Mouse (Mus musculus): ENCODE measurements around the gene Bdh1. TPM values are rescaled to one million over a fixed set of nuclear protein-coding genes. Genes with fewer than 3 reads are reported as not detected.
"Not testable (repeated sequence)": the region's sequence is repeated elsewhere in the genome, so short reads cannot be mapped to it uniquely, and the experiment has no call there.

The Bdh1 gene
- 33.4 and 35.6 TPM in 2 replicates for polyA plus RNA-seq (2014; fragmentation: Nextera tagmentation; extraction: Ambion mirVana)

- DNase-seq (ENCODE audit: low spot score) (no peak), ATAC-seq (ENCODE audit: low FRiP score) (no peak)
- Histone ChIP-seq H3K9ac (ENCODE audit: low read depth, low read length) (no peak within 1 kb of the TSS), H3K4me2 (replicated peaks; ENCODE audit: low read depth, low read length) (no peak within 1 kb of the TSS), H3K36me3 (ENCODE audit: control insufficient read depth, insufficient read depth, low read length) (no peaks in the 10 kb centered on the region), H3K27ac (ENCODE audit: low read depth, low read length) (no peak within 1 kb of the TSS), H3K4me1 (replicated peaks; ENCODE audit: control insufficient read depth, insufficient read depth, low read length) (no peaks in the 10 kb centered on the region), H3K4me3 (ENCODE audit: low read depth, low read length) (no peak within 1 kb of the TSS), H3K9me3 (ENCODE audit: control insufficient read depth, low read length) (no peaks in the 10 kb centered on the region), H3K27me3 (ENCODE audit: control insufficient read depth, insufficient read depth, low read length) (peaks cover 4% of the 10 kb centered on the region; the same call in 1 of the 2 replicates)
- 76% methylated on average over 9 of the region's 9 CpGs for WGBS
These were observed at the start of gene Bdh1 for GRCm38 (mm10) chr16:31422000-31422399. Gene Bdh1, plus strand, starts transcription at chr16:31422280.

GRCm38 (mm10) chr16:31372316-31372715 is 49.8 kb upstream of the Bdh1 start:
- H3K4me3 ChIP-seq (ENCODE audit: low read depth, low read length); H3K4me2 ChIP-seq (replicated peaks; ENCODE audit: low read depth, low read length); DNase-seq (ENCODE audit: low spot score); H3K4me1 ChIP-seq (replicated peaks; ENCODE audit: control insufficient read depth, insufficient read depth, low read length); H3K27me3 ChIP-seq (ENCODE audit: control insufficient read depth, insufficient read depth, low read length); H3K36me3 ChIP-seq (ENCODE audit: control insufficient read depth, insufficient read depth, low read length); H3K9me3 ChIP-seq (ENCODE audit: control insufficient read depth, low read length); H3K9ac ChIP-seq (ENCODE audit: low read depth, low read length); ATAC-seq (ENCODE audit: low FRiP score); H3K27ac ChIP-seq (ENCODE audit: low read depth, low read length): not testable (repeated sequence)
- WGBS, result 83% methylated on average over 3 of the region's 3 CpGs

- H3K9ac ChIP-seq (ENCODE audit: low read depth, low read length); H3K9me3 ChIP-seq (ENCODE audit: control insufficient read depth, low read length); H3K27me3 ChIP-seq (ENCODE audit: control insufficient read depth, insufficient read depth, low read length); H3K27ac ChIP-seq (ENCODE audit: low read depth, low read length); H3K36me3 ChIP-seq (ENCODE audit: control insufficient read depth, insufficient read depth, low read length); H3K4me2 ChIP-seq (replicated peaks; ENCODE audit: low read depth, low read length); DNase-seq (ENCODE audit: low spot score); ATAC-seq (ENCODE audit: low FRiP score); H3K4me1 ChIP-seq (replicated peaks; ENCODE audit: control insufficient read depth, insufficient read depth, low read length); H3K4me3 ChIP-seq (ENCODE audit: low read depth, low read length): not testable (repeated sequence)
- WGBS, result 82% methylated on average over 4 of the region's 4 CpGs
These were observed 46.0 kb upstream of the Bdh1 start for GRCm38 (mm10) chr16:31375877-31376582.

- not testable (repeated sequence) for H3K9me3 ChIP-seq (ENCODE audit: control insufficient read depth, low read length); H3K4me1 ChIP-seq (replicated peaks; ENCODE audit: control insufficient read depth, insufficient read depth, low read length); H3K27me3 ChIP-seq (ENCODE audit: control insufficient read depth, insufficient read depth, low read length); H3K4me2 ChIP-seq (replicated peaks; ENCODE audit: low read depth, low read length); H3K9ac ChIP-seq (ENCODE audit: low read depth, low read length); H3K36me3 ChIP-seq (ENCODE audit: control insufficient read depth, insufficient read depth, low read length); DNase-seq (ENCODE audit: low spot score); H3K27ac ChIP-seq (ENCODE audit: low read depth, low read length); H3K4me3 ChIP-seq (ENCODE audit: low read depth, low read length); ATAC-seq (ENCODE audit: low FRiP score)
- WGBS, result 90% methylated on average over 3 of the region's 3 CpGs
These were observed 33.8 kb upstream of the Bdh1 start for GRCm38 (mm10) chr16:31388269-31388668.

- Histone ChIP-seq H3K36me3 (ENCODE audit: control insufficient read depth, insufficient read depth, low read length) (no peaks in the 10 kb centered on the region), H3K4me1 (replicated peaks; ENCODE audit: control insufficient read depth, insufficient read depth, low read length) (no peaks in the 10 kb centered on the region), H3K4me2 (replicated peaks; ENCODE audit: low read depth, low read length) (no peak overlapping the region), H3K9ac (ENCODE audit: low read depth, low read length) (no peak overlapping the region), H3K4me3 (ENCODE audit: low read depth, low read length) (no peak overlapping the region), H3K9me3 (ENCODE audit: control insufficient read depth, low read length) (no peaks in the 10 kb centered on the region), H3K27me3 (ENCODE audit: control insufficient read depth, insufficient read depth, low read length) (no peaks in the 10 kb centered on the region), H3K27ac (ENCODE audit: low read depth, low read length) (no peak overlapping the region)
- ATAC-seq (ENCODE audit: low FRiP score) (no peak), DNase-seq (ENCODE audit: low spot score) (no peak)
- 73% methylated on average over 2 of the region's 2 CpGs for WGBS
These were observed 22.8 kb upstream of the Bdh1 start for GRCm38 (mm10) chr16:31399231-31399630.

GRCm38 (mm10) chr16:31400908-31401692 is 21.0 kb upstream of the Bdh1 start:
- no peak overlapping the region for H3K9ac ChIP-seq (ENCODE audit: low read depth, low read length)
- H3K4me2 ChIP-seq (replicated peaks; ENCODE audit: low read depth, low read length), result no peak overlapping the region
- WGBS, result 92% methylated on average over 11 of the region's 11 CpGs
- DNase-seq (ENCODE audit: low spot score) (no peak), ATAC-seq (ENCODE audit: low FRiP score) (no peak)
- no peaks in the 10 kb centered on the region for H3K9me3 ChIP-seq (ENCODE audit: control insufficient read depth, low read length)
- no peak overlapping the region for H3K4me3 ChIP-seq (ENCODE audit: low read depth, low read length)
- no peaks in the 10 kb centered on the region for H3K36me3 ChIP-seq (ENCODE audit: control insufficient read depth, insufficient read depth, low read length)
- H3K27ac ChIP-seq (ENCODE audit: low read depth, low read length), result no peak overlapping the region
- H3K27me3 ChIP-seq (ENCODE audit: control insufficient read depth, insufficient read depth, low read length), result no peaks in the 10 kb centered on the region
- no peaks in the 10 kb centered on the region for H3K4me1 ChIP-seq (replicated peaks; ENCODE audit: control insufficient read depth, insufficient read depth, low read length)

- 46% methylated on average over 8 of the region's 8 CpGs for WGBS
- H3K27ac ChIP-seq (ENCODE audit: low read depth, low read length), result no peak overlapping the region
- no peaks in the 10 kb centered on the region for H3K4me1 ChIP-seq (replicated peaks; ENCODE audit: control insufficient read depth, insufficient read depth, low read length)
- no peak for ATAC-seq (ENCODE audit: low FRiP score)
- no peaks in the 10 kb centered on the region for H3K9me3 ChIP-seq (ENCODE audit: control insufficient read depth, low read length)
- H3K4me2 ChIP-seq (replicated peaks; ENCODE audit: low read depth, low read length), result no peak overlapping the region
- H3K4me3 ChIP-seq (ENCODE audit: low read depth, low read length), result no peak overlapping the region
- H3K27me3 ChIP-seq (ENCODE audit: control insufficient read depth, insufficient read depth, low read length), result no peaks in the 10 kb centered on the region
- no peak for DNase-seq (ENCODE audit: low spot score)
- no peaks in the 10 kb centered on the region for H3K36me3 ChIP-seq (ENCODE audit: control insufficient read depth, insufficient read depth, low read length)
- H3K9ac ChIP-seq (ENCODE audit: low read depth, low read length), result no peak overlapping the region
These were observed 20.0 kb upstream of the Bdh1 start for GRCm38 (mm10) chr16:31402096-31402495.

GRCm38 (mm10) chr16:31403971-31404370 is 18.1 kb upstream of the Bdh1 start:
- WGBS, result 85% methylated on average over 4 of the region's 4 CpGs
- H3K4me1 ChIP-seq (replicated peaks; ENCODE audit: control insufficient read depth, insufficient read depth, low read length), result no peaks in the 10 kb centered on the region
- H3K27me3 ChIP-seq (ENCODE audit: control insufficient read depth, insufficient read depth, low read length), result no peaks in the 10 kb centered on the region
- H3K9me3 ChIP-seq (ENCODE audit: control insufficient read depth, low read length), result no peaks in the 10 kb centered on the region
- no peak overlapping the region for H3K4me3 ChIP-seq (ENCODE audit: low read depth, low read length)
- H3K9ac ChIP-seq (ENCODE audit: low read depth, low read length), result no peak overlapping the region
- H3K27ac ChIP-seq (ENCODE audit: low read depth, low read length), result no peak overlapping the region
- no peak overlapping the region for H3K4me2 ChIP-seq (replicated peaks; ENCODE audit: low read depth, low read length)
- no peak for ATAC-seq (ENCODE audit: low FRiP score)
- DNase-seq (ENCODE audit: low spot score), result no peak
- H3K36me3 ChIP-seq (ENCODE audit: control insufficient read depth, insufficient read depth, low read length), result no peaks in the 10 kb centered on the region

GRCm38 (mm10) chr16:31405040-31405439 is 17.0 kb upstream of the Bdh1 start:
- Histone ChIP-seq H3K9me3 (ENCODE audit: control insufficient read depth, low read length) (no peaks in the 10 kb centered on the region), H3K27me3 (ENCODE audit: control insufficient read depth, insufficient read depth, low read length) (no peaks in the 10 kb centered on the region), H3K27ac (ENCODE audit: low read depth, low read length) (no peak overlapping the region), H3K9ac (ENCODE audit: low read depth, low read length) (no peak overlapping the region), H3K4me1 (replicated peaks; ENCODE audit: control insufficient read depth, insufficient read depth, low read length) (no peaks in the 10 kb centered on the region), H3K4me2 (replicated peaks; ENCODE audit: low read depth, low read length) (no peak overlapping the region), H3K4me3 (ENCODE audit: low read depth, low read length) (no peak overlapping the region), H3K36me3 (ENCODE audit: control insufficient read depth, insufficient read depth, low read length) (no peaks in the 10 kb centered on the region)
- ATAC-seq (ENCODE audit: low FRiP score), result no peak
- DNase-seq (ENCODE audit: low spot score), result peak; percentile 13
- WGBS, result 43% methylated on average over 1 of the region's 1 CpGs
